Mouse (Mus musculus) brown adipose tissue, adult 24 weeks (tissue): ENCODE measurements around the gene Fbxl12. TPM values are rescaled to one million over a fixed set of nuclear protein-coding genes. Genes with fewer than 3 reads are reported as not detected.
"Not testable (repeated sequence)": the region's sequence is repeated elsewhere in the genome, so short reads cannot be mapped to it uniquely, and the experiment has no call there.

Experiments
- H3K27ac ChIP-seq: fragments of 200-500 bp; replicated peaks from 2 replicates; pipeline ENCODE4 v1.5.1; 2012; ENCODE audit warnings: low read depth, mild to moderate bottlenecking, low read length
- H3K4me1 ChIP-seq: fragments of 200-500 bp; 2 replicates; pipeline ENCODE4 v1.6.1; 2012; ENCODE audit warnings: low read length, mixed read lengths; ENCODE audit not compliant: control insufficient read depth, insufficient read depth, insufficient read length
- H3K4me3 ChIP-seq: fragments of 200-500 bp; 2 replicates; pipeline ENCODE4 v1.5.1; 2012; ENCODE audit warnings: low read depth, mild to moderate bottlenecking, low read length, moderate library complexity; ENCODE audit not compliant: insufficient read depth
- polyA plus RNA-seq: library from polyadenylated mRNA; stranded (reverse); fragments of >200 nt; gene quantifications from 2 replicates; pipeline ENCODE4 v1.2.4, GENCODE M21; 2012; ENCODE audit not compliant: missing spikeins, insufficient read depth, insufficient read length

The Fbxl12 gene
- polyA plus RNA-seq, 1 experiment = 5.8 TPM

- no peak overlapping the region for H3K27ac ChIP-seq
- H3K4me1 ChIP-seq = peaks cover 13% of the 10 kb centered on the region
- H3K4me3 ChIP-seq = no peak overlapping the region
These were observed 6.0 kb downstream of the Fbxl12 start for GRCm38 (mm10) chr9:20638552-20638951.

- Histone ChIP-seq H3K27ac (no peak overlapping the region), H3K4me1 (peaks cover 5% of the 10 kb centered on the region), H3K4me3 (no peak overlapping the region)
These were observed 7.8 kb downstream of the Fbxl12 start for GRCm38 (mm10) chr9:20636790-20637189.

GRCm38 (mm10) chr9:20636256-20636655 lies 8.3 kb downstream of the Fbxl12 start:
- Histone ChIP-seq H3K4me1 (peaks cover 2% of the 10 kb centered on the region; the same call in 1 of the 2 replicates), H3K4me3 (no peak overlapping the region), H3K27ac (no peak overlapping the region)

GRCm38 (mm10) chr9:20635676-20636075 lies 8.9 kb downstream of the Fbxl12 start:
- not testable (repeated sequence) for H3K4me1 ChIP-seq, H3K4me3 ChIP-seq, H3K27ac ChIP-seq

- no peaks in the 10 kb centered on the region for H3K4me1 ChIP-seq
- no peak overlapping the region for H3K27ac ChIP-seq
- no peak overlapping the region for H3K4me3 ChIP-seq
These were observed 13.2 kb downstream of the Fbxl12 start for GRCm38 (mm10) chr9:20631332-20631731.

GRCm38 (mm10) chr9:20616685-20617084 lies 27.9 kb downstream of the Fbxl12 start:
- Histone ChIP-seq H3K4me1 (no peaks in the 10 kb centered on the region), H3K27ac (no peak overlapping the region), H3K4me3 (no peak overlapping the region)

- H3K4me1 ChIP-seq = no peaks in the 10 kb centered on the region
These were observed 32.6 kb downstream of the Fbxl12 start for GRCm38 (mm10) chr9:20611976-20612375.

GRCm38 (mm10) chr9:20609831-20610464 lies 34.6 kb downstream of the Fbxl12 start:
- Histone ChIP-seq H3K4me1 (no peaks in the 10 kb centered on the region), H3K4me3 (no peak overlapping the region), H3K27ac (no peak overlapping the region)

More at GRCm38 (mm10) chr9:20611976-20612375, 32.6 kb downstream of the Fbxl12 start:
- no peak overlapping the region for H3K4me3 ChIP-seq
- H3K27ac ChIP-seq = no peak overlapping the region

- Histone ChIP-seq H3K27ac (peak overlapping the region; percentile 100), H3K4me3 (peak overlapping the region; percentile 92), H3K4me1 (no peaks in the 10 kb centered on the region)
These were observed 37.2 kb downstream of the Fbxl12 start for GRCm38 (mm10) chr9:20607100-20607974.

GRCm38 (mm10) chr9:20606269-20606668 lies 38.3 kb downstream of the Fbxl12 start:
- H3K4me3 ChIP-seq = no peak overlapping the region
- no peak overlapping the region for H3K27ac ChIP-seq
- no peaks in the 10 kb centered on the region for H3K4me1 ChIP-seq

- Histone ChIP-seq H3K4me1 (no peaks in the 10 kb centered on the region), H3K4me3 (no peak overlapping the region), H3K27ac (no peak overlapping the region)
These were observed 43.3 kb downstream of the Fbxl12 start for GRCm38 (mm10) chr9:20601270-20601669.

- Histone ChIP-seq H3K4me1 (no peaks in the 10 kb centered on the region), H3K4me3 (peak within 1 kb of the TSS; percentile 74), H3K27ac (peak within 1 kb of the TSS; percentile 44)
These were observed 63.4 kb downstream of the Fbxl12 start, which contains the start of gene Zfp846 for GRCm38 (mm10) chr9:20581175-20581634. Gene Zfp846 (plus strand): TSS chr9:20581291.

GRCm38 (mm10) chr9:20576591-20576990 lies 68.0 kb downstream of the Fbxl12 start:
- no peak overlapping the region for H3K4me3 ChIP-seq
- no peak overlapping the region for H3K27ac ChIP-seq
- H3K4me1 ChIP-seq = no peaks in the 10 kb centered on the region

- no peaks in the 10 kb centered on the region for H3K4me1 ChIP-seq
These were observed 73.5 kb downstream of the Fbxl12 start for GRCm38 (mm10) chr9:20571060-20571459.

More at GRCm38 (mm10) chr9:20571060-20571459, 73.5 kb downstream of the Fbxl12 start:
- H3K4me3 ChIP-seq = no peak overlapping the region
- no peak overlapping the region for H3K27ac ChIP-seq
